Mouse (Mus musculus) frontal cortex, postnatal 10 days (tissue): ENCODE data around the gene Cenpt.

Experiments used
- DNase-seq, 2 experiments: peaks; one replicate each; pipeline ENCODE4 v3.0.0; 2022; ENCODE audit warnings: low spot score in 2 of 2, mixed read lengths in 1 of 2

The Cenpt gene

GRCm38 (mm10) chr8:105807766-105808165 is 45.3 kb downstream of the Cenpt start:
- no peak for DNase-seq

GRCm38 (mm10) chr8:105805964-105806363 is 47.1 kb downstream of the Cenpt start:
- DNase-seq = no peak

DNA sequence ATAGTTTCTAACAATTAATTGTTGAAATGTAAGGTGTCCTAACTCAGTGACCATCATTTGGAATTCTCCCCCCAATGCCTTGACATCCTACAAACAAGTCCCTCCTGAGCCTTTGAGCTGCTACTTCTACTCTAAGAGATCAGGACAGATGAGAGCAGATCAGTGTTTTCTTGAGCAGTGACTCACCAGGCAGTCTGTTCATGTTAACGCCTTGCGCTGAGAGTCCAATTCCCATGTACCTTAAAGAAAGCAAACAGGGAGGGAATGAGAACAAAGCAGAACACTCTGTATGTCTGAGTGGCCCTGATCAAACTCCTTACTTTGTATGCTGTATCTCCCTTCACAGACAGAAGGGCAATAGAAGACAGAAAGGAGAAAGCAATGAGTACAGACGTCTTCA is 47.7 kb downstream of the Cenpt start:
- no peak for DNase-seq

GRCm38 (mm10) chr8:105804797-105805196 is 48.3 kb downstream of the Cenpt start:
- DNase-seq = no peak

DNA sequence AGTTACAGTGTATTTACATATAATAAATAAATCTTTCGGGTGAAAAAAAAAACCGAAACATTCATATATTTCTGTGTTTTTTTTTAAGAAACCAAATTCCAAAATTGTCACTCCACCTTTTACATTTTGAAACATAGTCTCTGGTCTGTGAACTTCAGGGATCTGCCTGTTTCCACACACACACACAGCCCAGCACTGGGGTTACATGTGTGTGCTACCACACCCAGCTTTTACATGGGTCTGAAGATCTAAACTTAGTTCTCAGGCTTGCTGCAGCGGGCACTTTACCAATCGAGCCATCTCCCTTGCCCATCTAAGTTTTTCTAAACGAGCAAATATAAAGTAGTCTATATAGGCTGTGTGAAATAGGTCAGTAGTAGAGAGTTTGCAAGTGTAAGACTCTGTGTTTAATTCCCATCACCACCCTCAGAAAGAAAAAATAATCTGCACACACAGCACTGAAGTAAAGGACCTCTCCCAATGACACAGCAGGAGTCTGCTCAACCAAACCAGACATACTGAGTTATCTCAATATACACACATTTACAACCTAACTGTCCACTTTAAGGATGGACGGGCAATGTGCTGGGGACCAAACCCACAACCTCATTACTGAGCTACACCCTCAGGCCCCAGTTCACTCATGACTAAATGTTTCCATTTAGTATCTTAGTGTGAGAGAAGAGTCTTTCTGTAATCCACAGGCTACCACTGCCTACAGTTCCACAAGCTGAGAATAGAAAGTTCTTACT is 51.7 kb downstream of the Cenpt start:
- DNase-seq = no peak

- DNase-seq = peak; percentile 36
Measured at GRCm38 (mm10) chr8:105799091-105799812, 53.8 kb downstream of the Cenpt start.

DNA sequence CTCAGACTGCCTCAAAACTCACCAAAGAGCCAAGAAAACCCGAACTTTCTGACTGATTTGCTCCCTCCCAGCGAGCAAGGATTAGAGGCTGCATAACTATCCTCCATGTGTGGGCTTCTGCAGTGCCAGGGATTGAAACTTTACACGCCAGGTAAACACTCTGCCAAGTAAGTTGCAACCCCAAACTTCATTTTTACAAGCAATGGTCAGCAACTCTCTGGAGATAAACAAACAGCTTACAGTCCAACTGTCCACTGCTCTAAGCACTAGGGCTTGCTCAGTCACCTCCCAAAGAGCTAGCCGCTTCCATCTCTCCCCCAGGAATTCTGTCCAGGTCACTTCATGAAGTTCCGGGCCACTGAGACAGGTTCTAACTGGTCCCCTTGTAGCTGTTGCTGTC is 54.7 kb downstream of the Cenpt start:
- DNase-seq = no peak

DNA sequence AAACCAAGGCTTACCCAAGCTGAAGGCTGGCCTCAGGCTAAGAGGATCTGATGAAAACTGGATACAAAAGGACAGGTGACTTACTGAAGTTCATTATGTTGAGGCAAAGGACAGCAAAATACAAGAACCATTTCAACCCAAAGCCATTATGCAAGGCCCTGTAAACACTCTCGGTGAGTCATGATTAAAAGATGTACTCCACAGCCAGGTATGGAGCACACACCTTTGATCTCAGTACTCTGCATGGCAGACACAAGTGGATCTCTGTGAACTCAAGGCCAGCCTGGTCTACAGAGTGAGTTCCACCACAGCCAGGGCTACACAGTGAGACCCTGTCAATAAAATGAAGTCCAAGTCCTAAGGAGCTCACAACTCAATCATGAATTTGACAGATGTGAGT is 57.3 kb downstream of the Cenpt start:
- no peak for DNase-seq
